Mouse (Mus musculus) heart, postnatal 25 days (tissue): ENCODE measurements around the gene Nme7. TPM values are rescaled to one million over a fixed set of nuclear protein-coding genes. Genes with fewer than 3 reads are reported as not detected.

Source experiments
- DNase-seq: peaks from one replicate; pipeline ENCODE4 v3.0.0; 2022; ENCODE audit warnings: low spot score
- intact Hi-C: fragments of 180-260 bp; cut with DNase I; formaldehyde crosslinking; loops from one replicate; pipeline ENCODE4 v1.15.1; 2025
- total RNA-seq, 2 experiments: library from RNA; stranded (reverse); gene quantifications; 2 replicates each; pipeline ENCODE4 v1.2.3; 2021

The Nme7 gene
- total RNA-seq, 2 experiments from 2014 or later: 4.0 TPM

DNA sequence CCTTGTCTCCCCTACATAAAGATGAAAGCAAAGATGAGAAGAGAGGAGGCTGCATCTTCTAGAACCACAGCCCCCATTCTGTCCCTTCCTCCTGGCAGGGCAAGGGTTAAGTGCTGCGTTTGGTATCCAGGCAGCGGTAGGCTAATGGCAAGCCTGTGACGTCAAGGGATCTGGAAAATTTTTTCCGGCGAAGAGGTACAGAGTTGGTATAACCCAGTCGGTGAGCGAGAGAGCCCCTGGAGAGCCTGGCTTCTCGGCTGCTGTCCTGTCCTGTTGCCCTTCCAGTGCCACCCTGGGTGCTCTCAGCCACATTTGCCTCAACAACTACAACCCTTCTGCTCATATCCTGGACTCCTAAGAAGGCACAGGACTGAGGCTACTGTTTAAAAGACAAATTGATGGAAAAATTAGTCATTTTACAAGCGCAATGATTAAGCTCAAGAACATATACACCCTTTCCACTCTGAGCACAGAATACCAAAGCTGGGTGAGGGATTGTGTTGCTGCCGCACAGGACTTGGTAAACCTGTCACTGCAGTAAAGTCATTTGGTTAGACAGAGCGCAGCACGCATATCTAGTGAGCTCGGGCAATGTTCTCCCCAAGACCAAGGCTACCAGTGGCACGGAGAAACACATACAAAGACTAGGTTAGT, 151.0 kb downstream of the Nme7 start:
- intact Hi-C loops: loop anchor here (5.0 kb wide), 3 partner anchors 88 to 447 kb away; no protein-coding TSS in a partner anchor
- DNase-seq: no peak

DNA sequence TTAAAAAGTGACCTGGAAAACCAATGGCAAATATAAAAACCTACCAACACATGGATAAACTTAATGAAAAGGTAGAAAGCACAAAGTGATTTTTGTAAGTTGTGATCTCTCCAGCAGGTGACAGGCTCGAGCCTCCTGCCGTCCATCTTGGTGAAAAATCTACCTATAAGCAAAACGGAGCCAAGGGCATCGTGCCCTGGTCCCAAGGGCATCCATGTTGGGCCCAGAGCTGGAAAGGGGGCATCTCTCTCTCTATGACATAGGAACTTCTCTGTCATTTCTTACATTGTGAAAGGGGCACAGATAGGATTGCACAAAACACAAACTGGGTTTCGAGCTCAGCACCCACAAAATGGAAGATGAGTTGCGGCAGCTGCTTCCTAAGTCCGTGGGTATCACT, 151.7 kb downstream of the Nme7 start:
- intact Hi-C loops: loop anchor here (5.0 kb wide), 3 partner anchors 88 to 447 kb away; no protein-coding TSS in a partner anchor
- no peak for DNase-seq

DNA sequence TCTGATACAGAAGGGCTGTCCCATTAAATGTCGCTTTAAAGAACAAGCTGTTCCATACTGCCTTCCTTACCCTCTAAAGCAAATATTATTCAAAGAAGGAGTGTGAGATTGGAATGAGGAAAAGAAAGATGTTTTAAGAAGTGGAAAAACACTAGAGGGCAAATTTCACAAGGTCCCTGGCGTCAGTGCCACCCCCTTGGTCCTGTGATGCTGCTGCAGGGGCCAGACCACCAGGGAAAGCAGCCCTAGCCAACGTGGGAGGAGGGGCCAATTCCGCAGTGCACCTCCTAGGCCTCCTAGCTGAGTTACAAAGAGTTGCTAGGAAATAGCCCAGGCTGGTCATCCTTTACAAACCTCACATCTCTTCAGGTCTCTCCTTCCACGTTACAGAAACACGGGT, 152.1 kb downstream of the Nme7 start:
- no peak for DNase-seq
- intact Hi-C loops: loop anchor here (5.0 kb wide), 3 partner anchors 89 to 446 kb away; no protein-coding TSS in a partner anchor

DNA sequence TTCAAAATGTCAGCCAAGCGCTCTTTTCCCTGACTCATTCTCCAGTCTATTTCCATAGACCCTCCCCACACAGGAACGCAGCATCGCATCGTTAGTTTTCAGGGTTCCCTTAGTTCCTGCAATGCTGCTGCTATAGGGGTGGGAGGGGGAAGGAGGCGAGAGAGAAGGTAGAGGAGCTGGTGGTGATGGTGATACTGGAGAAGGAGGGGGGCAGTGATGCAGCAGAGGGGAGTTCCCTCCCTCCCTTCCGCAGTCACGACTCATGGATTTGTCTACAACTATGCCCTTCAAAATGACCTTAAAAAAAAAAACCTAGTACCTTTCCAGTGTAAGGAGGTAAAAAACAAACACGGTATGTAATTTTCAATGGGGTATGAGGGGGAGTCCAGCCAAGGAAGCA, 152.8 kb downstream of the Nme7 start:
- intact Hi-C loops: loop anchor here (5.0 kb wide), 3 partner anchors 89 to 446 kb away; no protein-coding TSS in a partner anchor
- DNase-seq: no peak

DNA sequence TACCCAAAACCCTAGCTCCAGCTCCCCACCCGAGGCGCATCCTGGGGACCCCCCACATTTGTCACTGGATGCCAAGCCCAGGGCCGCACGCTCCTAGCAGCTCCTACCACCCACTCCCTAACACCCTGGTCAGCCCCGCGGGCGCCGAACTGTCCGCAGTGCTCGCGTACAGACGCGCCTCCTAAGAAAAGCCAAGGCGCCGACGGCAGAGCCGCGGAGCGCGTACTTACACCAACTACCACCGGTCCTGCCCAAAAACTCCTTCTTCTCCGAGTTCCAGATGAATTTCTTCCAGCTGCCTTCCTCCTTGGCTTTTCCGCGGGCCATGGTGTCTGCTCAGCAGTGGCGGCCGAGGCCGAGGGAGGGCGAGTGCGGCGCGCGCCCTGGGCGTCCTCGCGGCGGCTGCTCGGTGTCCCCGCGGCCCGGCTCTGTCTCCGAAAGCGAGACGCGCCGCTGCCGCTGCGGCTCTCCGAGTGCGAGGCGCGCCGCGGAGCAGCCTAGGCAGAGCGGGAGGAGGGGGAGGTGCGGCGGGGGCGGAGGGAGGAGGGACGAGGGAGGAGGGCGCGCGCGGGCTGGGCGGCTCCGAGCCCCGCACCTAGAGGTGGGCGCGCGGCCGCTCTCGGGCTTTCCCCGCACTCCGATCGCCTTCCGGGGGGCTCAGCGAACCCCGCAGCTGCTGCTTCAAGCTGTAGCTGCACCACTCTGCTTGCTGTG, 153.8 kb downstream of the Nme7 start:
- intact Hi-C loops: loop anchor here (5.0 kb wide), 3 partner anchors 90 to 445 kb away; no protein-coding TSS in a partner anchor
- peak; percentile 31 for DNase-seq

DNA sequence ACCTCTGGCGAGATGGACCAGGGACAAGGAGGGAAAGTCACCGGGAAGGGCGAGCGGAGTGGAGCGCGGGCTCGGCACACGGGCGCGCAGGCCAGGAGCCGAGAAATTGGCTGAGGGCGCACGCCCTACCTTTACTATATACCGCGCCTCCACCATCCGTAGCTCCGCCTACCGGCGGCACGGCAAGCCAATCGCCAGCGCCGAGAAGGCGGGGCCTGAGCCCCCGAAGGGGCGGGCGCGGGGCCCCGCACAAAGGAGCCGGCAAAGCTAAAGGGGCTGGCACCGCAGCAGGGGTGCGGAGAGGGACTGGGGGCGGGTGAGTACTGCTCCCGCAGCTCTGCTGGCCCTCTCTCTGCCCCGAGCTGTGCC, 154.3 kb downstream of the Nme7 start, which contains the start of gene Atp1b1:
Gene Atp1b1, minus strand, starts transcription at position 111 of the 369 bp plus-strand sequence.
- intact Hi-C loops: loop anchor here (5.0 kb wide), 3 partner anchors 91 to 444 kb away; no protein-coding TSS in a partner anchor
- DNase-seq: peak; percentile 73

DNA sequence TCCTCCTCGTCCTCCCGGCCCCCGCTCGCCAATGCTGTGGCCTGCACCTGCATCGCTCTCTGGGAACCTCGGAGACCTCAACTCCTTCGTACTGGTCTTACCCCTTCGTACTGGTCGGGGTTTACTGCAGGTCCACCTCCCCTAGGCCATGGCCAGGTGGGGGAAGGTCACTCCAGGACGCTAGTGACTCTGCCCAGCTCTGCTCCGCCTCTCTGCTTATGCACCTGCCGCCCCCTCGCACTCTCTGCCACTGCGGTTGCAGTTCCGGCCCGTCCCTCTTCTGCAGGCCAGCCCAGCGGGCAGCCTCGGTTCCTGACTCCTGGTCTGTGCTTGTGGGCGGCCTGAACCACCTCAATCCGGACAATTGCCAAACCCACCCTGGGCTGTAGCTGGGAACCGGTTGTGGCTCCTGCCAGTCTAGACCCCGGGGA, 154.7 kb downstream of the Nme7 start:
- no peak for DNase-seq
- intact Hi-C loops: loop anchor here (5.0 kb wide), 3 partner anchors 91 to 444 kb away; no protein-coding TSS in a partner anchor

DNA sequence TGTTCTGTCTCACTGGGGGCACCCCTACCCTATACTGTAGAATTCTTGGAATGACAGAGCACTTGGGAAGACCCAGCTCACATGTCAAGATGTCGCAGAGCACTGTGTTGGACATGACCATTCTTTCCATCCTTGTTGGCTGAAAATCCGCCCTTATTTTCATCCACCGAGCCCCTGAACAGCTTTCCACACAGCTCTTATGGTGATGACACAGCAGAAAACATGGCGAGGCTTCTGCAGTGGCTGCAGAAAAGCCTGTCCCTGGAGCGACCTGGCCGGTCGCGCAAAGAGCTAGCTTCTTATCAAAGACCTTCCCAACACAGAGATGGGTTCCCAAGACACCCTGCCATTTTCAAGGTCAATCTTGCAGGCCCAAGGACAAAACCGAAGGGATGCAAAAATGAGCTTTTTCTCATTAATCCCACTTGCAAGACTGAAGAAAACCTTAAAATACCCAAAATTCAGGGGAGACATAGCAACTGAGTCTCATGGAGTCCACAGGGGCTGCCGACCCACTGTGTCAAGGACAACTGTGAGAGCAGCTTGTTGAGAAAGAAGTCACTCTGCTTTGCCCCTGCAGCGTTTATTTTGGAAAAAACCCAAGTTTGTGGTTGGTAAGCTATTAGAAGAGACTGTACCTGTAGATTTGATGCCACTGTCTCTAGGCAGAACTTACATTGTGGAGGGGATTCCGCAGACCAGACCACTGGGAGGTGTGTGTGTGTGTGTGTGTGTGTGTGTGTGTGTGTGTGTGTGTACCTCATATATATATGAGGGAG, 155.4 kb downstream of the Nme7 start:
- intact Hi-C loops: loop anchor here (5.0 kb wide), 3 partner anchors 92 to 443 kb away; no protein-coding TSS in a partner anchor
- no peak for DNase-seq

DNA sequence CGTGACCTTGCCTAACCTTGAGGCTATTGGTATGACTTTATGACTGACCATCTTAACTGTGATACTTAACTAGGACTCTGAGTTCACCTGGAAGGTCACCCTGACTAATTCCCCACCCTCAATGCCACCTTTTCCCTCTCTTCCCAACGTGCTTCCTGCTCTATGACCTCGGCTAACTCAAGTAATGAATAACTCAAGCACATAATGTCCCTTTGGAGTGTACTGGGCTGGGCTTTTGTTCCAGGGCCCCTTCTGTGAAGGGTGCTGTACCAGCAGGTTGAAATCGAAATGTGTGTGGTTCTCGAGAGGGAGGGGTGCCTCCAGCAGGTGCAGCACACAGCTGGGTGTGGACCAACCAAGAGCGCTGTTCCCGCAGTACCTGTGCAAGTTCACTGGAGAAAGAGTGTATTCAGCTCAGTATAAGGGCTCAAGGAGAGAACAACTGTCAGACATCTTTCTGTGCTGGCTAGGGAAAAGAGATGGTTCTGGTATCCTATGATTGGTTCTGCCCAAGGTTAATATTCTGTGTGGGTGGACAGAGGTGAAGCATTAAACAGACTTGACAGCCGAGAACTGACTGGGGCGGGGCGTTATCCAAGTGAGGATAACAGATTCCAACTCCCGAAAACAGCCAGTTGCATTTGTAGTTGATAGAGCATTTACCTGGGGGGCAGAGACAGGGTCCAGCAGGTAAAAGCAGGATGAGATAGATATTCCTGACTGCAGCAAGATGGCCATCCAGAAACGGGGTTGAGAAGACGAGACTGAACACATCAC, 157.2 kb downstream of the Nme7 start:
- DNase-seq: no peak
- intact Hi-C loops: loop anchor here (5.0 kb wide), 1 partner anchor 221 kb away; no protein-coding TSS in a partner anchor

DNA sequence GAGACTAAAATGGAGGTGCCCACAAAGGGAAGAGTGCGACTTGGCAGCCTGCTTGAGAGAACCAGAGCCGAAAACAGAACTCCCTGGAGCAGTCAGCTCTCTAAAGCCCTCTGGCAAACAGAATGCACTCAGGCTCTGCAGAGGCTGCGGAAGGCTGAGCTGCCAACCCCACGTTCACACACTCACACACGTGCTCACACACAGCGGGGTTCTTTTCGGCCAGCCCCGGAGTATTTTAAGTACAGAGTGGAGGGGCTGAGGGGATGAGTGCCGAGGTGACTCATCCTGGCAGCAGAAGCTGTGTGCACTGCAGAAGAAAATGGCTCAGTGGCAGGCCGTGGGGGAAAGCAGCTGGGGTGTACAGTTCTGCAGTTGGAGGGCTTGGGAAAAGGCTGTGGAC, 157.8 kb downstream of the Nme7 start:
- intact Hi-C loops: loop anchor here (5.0 kb wide), 1 partner anchor 221 kb away; no protein-coding TSS in a partner anchor
- DNase-seq: peak; percentile 62

DNA sequence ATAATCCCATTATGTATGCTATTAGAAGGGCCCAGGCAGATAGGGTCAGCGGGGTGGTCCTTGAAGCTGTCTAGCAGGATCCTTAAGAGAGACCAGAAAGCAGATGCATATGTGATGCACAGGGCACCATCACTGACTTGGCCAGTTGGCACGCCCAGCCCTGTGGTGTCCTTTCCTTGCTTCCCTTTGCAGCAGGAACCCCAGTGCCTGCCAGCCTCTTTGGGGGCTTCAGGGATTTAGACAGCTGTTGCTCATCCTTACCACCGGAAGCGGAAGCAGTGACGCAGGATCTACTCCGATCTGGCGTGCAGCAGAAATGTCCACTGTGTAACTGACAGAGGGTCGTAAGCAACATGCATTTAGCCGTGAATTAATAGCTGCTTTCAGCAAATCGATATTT, 163.5 kb downstream of the Nme7 start:
- intact Hi-C loops: no loop called here
- no peak for DNase-seq

DNA sequence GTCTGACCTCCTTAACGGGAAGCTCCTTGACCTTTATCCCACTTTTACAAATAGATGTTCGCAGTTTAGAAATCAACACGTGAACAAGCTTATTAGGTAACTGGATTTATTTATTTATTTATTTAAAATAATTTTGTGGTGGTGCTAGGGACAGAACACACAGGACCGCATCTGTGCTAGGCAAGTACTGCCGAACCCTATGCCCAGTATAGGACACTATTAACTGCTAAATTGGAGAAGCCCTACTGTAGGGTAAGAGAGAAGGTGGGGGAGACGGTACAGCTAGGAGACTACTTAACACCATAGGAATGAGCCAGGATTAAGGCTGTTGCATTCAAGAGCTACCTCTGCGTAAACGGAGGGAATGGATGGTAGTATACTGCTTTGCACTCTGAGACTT, 164.4 kb downstream of the Nme7 start:
- no peak for DNase-seq
- intact Hi-C loops: no loop called here

DNA sequence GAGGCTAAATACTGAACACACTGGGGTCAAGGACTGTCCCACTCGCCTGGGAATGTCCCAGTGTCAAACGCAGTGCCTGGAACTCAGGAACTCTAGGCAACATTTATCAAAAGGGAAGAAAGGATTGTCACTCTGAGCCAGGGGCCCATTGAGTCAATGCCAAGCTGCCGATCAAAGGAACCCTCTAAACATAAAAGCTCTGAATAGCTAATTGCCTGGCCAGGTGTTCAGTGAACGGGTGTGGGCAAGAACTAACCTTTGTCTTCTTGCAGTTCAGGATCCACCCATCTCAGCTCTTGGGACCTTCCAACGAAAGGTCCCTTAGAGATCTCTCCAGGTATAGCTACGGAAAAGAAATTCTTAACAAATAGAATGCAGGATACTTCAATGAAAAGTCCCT, 167.1 kb downstream of the Nme7 start:
- intact Hi-C loops: no loop called here
- DNase-seq: no peak

DNA sequence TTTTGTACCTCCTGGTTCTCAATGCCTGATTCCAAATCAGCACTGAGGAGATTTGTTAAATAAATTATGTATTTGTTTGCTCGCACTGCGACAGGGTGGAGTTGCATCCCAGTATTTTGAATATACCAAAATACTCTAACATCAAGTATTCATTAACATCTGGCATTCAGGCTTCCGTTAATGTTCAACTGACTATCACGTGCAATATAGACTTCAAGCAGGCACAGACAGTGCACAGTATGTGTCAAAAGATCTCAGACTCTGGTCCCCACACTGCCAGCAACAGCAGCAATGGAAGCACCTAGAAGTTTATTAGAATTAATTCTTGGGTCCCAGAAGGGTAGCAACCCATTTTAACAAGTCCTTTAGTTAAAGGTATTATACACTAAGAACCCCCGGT, 167.7 kb downstream of the Nme7 start:
- DNase-seq: no peak
- intact Hi-C loops: no loop called here

DNA sequence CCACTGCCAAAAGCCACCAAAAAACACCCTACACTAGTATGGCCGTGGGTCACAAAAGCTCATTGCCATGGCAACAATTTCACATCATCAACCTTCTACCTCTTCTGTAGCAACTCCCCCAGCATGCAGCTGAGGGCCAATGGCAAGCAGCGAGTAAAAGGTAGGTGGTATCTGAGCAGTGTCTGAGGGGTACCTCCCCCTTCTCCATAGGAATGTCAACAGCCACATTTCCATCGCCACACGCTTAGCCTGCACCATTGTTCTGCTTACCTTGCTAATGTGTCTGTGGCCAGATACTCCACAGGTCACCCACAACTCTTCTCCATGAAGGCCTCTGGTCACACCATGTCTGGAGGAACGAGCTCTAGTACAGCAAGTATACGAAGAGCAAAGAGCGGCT, 169.5 kb downstream of the Nme7 start:
- intact Hi-C loops: no loop called here
- DNase-seq: no peak

DNA sequence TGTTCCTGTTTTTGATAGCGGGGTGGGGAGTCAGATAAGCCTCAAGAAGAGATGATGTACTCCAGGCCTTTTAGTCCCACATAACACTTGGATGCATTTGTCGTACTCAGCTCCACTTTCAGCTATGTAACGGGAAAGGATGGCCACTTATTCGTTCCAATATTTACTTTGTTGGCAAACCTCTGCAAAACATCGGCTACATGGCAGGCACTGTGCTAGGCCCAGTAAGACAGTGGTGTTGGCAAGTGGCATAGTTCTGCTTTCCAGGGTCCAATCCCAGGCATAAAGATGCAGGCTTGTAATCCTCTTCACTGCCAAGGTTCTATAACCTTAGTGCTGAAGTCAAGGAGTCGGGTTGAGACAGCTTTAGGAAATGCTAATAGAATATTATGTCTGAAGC, 170.4 kb downstream of the Nme7 start:
- intact Hi-C loops: no loop called here
- no peak for DNase-seq

DNA sequence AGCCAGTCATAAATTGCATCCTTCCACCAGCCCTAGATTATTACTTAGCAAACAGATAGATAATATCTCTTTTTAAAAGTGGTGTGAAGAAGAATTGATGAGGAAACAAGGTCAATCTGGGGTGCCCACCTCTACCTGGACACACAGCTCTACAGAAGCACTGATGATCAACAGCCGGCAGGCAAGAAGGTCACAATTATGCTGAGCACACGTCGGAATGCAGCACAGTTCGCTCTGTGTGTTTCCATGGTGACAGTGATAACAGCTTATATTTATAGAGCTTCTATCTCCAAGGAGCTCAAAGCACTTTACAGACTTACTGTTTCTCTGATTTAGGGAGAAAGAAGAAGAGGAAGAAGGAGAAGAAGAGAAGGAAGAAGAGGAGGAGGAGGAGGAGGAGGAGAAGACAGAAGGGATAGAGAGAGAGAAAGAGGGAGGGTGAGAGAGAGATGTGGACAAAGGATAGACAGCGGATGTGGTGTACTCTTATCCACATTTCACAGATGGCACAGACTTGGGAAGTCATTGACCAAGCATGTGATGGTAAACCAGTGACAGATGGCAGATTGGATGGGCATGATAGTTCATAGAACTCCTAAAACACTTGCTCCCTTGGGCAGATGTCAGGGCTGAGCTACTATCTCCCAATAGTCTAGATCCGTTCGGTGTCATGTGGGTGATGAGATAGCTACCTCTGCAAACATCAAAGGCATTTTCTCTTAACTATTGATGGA, 171.0 kb downstream of the Nme7 start:
- no peak for DNase-seq
- intact Hi-C loops: no loop called here

DNA sequence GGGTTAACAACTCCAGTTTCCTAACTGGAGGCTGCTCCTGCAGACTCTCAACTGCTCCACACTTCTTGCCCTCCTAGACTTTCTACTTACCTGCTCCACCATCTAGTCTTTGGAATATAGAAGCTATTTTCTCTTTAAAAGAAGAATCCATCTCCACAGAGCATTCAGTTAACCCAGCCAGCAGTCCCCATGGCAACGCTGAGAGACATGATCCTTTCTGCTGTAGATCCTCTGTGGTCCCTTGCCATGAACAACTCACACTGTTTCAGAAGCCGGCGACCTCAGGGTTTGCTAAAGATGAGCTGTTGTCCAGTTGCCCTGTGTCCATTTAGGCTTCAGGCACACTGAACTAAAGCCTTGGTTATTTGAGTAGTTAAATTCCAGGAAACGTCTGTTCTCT, 172.0 kb downstream of the Nme7 start:
- intact Hi-C loops: no loop called here

More for the DNA sequence above, 172.0 kb downstream of the Nme7 start:
- DNase-seq: no peak
